Mouse (Mus musculus) heart, adult 2 months (tissue): ENCODE measurements around the gene C2.

Experiments used
- CTCF ChIP-seq: fragments of 200-600 bp; IDR thresholded peaks from 2 replicates; pipeline ENCODE4 v1.8.1; 2022; ENCODE audit warnings: antibody characterized with exemption, mild to moderate bottlenecking, moderate library complexity
- EP300 ChIP-seq: fragments of 200-500 bp; IDR thresholded peaks from 2 replicates; pipeline ENCODE4 v1.6.1; 2011; ENCODE audit warnings: low read depth, low read length, control low read depth; ENCODE audit not compliant: insufficient read depth
- POLR2A ChIP-seq: fragments of 200-500 bp; IDR thresholded peaks from 2 replicates; pipeline ENCODE4 v1.6.1; 2011; ENCODE audit warnings: mild to moderate bottlenecking, low read depth, low read length, control low read depth; ENCODE audit not compliant: insufficient read depth

GRCm38 (mm10) chr17:34931735-34932098 lies 33.7 kb upstream of the C2 start:
- no peak for TF ChIP-seq EP300
- TF ChIP-seq POLR2A, result no peak
- no peak for TF ChIP-seq CTCF
